Mouse (Mus musculus): ENCODE results near the gene Taf12. TPM values are rescaled to one million over a fixed set of nuclear protein-coding genes. Genes with fewer than 3 reads are reported as not detected.

The Taf12 gene
- polyA plus RNA-seq, 1 experiment from 2014 or later, result 27.8 TPM

DNA sequence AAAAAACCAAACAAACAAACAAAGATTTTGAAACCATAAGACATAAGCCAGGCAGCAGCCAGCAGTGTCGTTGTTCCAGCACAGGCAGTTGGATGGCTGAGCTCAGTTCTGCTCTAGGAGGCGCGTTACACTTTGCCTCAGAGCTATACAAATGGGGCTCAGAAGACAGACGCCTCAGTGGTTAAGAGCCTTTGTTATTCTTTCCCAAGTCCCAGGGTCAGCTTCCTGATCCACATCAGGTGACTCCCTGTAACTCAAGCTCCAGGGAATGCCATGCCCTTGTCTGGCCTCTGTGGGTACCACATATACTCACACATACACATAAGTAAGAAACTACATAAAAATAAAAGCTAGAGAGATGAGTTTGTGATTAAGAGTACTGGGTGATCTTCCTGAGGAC is 16.9 kb downstream of the Taf12 start:
- no peak overlapping the region for H3K9ac ChIP-seq (replicated peaks)
- no peak for TF ChIP-seq EP300 (IDR thresholded peaks at IDR 0.05; ENCODE audit: low read depth)
- TF ChIP-seq CTCF (IDR thresholded peaks at IDR 0.05; ENCODE audit: low read depth), result no peak
- no peak overlapping the region for H3K4me3 ChIP-seq (ENCODE audit: low read depth, low read length)
- ATAC-seq (no peak), DNase-seq (no peak)
- no peaks in the 10 kb centered on the region for H3K4me1 ChIP-seq (ENCODE audit: insufficient read depth)
- peaks cover 22% of the 10 kb centered on the region for H3K36me3 ChIP-seq (replicated peaks; ENCODE audit: insufficient read depth, low read length)
- no peaks in the 10 kb centered on the region for H3K27me3 ChIP-seq (ENCODE audit: insufficient read depth, low read length)
- H3K9me3 ChIP-seq (ENCODE audit: low read length), result peaks cover 4% of the 10 kb centered on the region; the same call in 1 of the 2 replicates
- WGBS (ENCODE audit: insufficient replicate concordance), result 93% methylated on average over 4 of the region's 4 CpGs
- no peak overlapping the region for H3K4me2 ChIP-seq (ENCODE audit: low read depth, low read length)
- no peak overlapping the region for H3K27ac ChIP-seq (ENCODE audit: low read depth)

DNA sequence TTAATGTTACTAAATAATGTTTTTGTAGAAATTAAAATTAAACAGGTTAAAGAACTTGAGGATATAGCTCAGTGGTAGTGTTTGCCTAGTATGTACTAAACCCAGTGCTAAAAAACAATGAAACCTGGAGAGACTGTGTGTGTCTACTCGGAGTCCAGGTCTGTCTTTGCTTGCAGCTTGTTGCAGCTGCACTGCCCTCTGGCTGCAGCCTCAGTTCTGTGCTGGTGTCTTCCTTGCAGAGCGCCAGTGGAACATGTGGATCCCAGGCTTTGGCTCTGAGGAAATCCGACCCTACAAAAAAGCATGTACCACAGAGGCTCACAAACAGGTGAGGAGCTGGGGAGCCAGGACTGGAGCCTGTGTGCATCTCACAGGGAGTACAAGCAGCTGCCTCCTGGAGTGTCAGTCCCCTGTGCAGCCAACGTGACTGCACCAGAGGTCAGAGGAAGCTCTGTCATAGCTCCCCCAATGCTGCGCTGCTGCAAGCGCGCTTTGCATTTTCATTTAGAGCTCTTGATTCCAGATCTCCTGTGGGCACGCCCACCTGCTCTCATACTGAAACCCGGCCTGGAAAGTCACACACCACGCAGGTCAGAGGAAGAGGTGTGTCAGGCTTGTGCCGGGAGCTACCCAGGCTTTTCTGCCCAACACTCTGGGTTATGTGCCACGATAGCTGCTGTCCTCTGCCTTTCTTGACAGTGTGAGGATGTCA is 17.6 kb downstream of the Taf12 start:
- ATAC-seq, result no peak
- WGBS (ENCODE audit: insufficient replicate concordance), result 88% methylated on average over 12 of the region's 12 CpGs
- no peaks in the 10 kb centered on the region for H3K4me1 ChIP-seq (ENCODE audit: insufficient read depth)
- H3K4me2 ChIP-seq (ENCODE audit: low read depth, low read length), result no peak overlapping the region
- no peaks in the 10 kb centered on the region for H3K27me3 ChIP-seq (ENCODE audit: insufficient read depth, low read length)
- no peak overlapping the region for H3K4me3 ChIP-seq (ENCODE audit: low read depth, low read length)
- TF ChIP-seq EP300 (IDR thresholded peaks at IDR 0.05; ENCODE audit: low read depth), result no peak
- TF ChIP-seq CTCF (IDR thresholded peaks at IDR 0.05; ENCODE audit: low read depth), result peak; percentile 43
- peaks cover 22% of the 10 kb centered on the region for H3K36me3 ChIP-seq (replicated peaks; ENCODE audit: insufficient read depth, low read length)
- no peak overlapping the region for H3K27ac ChIP-seq (ENCODE audit: low read depth)
- no peak overlapping the region for H3K9ac ChIP-seq (replicated peaks)
- H3K9me3 ChIP-seq (ENCODE audit: low read length), result peaks cover 4% of the 10 kb centered on the region; the same call in 1 of the 2 replicates
- no peak for DNase-seq

DNA sequence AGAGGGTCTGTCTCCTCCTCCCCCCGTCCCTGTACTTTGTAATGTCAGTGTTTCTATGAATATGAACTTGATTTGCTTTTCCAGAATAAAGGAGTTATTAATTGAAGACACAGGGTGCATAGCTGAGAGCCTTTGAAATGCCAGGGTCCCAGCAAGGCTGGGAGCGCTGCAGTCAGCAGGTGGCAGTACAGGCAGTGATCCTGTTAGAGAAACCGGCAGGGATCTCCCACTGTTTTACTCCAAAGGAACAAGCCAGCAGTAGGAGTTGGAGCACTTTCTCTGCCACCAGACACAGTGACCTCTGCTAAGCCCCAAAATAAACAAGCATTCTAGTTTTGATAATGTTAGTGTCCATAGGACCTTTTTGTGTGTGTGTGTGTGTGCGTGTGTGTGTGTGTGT is 18.8 kb downstream of the Taf12 start:
- Histone ChIP-seq H3K4me3 (ENCODE audit: low read depth, low read length) (no peak overlapping the region), H3K4me1 (ENCODE audit: insufficient read depth) (no peaks in the 10 kb centered on the region), H3K36me3 (replicated peaks; ENCODE audit: insufficient read depth, low read length) (peaks cover 22% of the 10 kb centered on the region), H3K9me3 (ENCODE audit: low read length) (peaks cover 4% of the 10 kb centered on the region; the same call in 1 of the 2 replicates), H3K27me3 (ENCODE audit: insufficient read depth, low read length) (no peaks in the 10 kb centered on the region), H3K9ac (replicated peaks) (no peak overlapping the region), H3K27ac (ENCODE audit: low read depth) (no peak overlapping the region), H3K4me2 (ENCODE audit: low read depth, low read length) (no peak overlapping the region)
- no peak for DNase-seq
- 59% methylated on average over 4 of the region's 4 CpGs for WGBS (ENCODE audit: insufficient replicate concordance)
- TF ChIP-seq CTCF (IDR thresholded peaks at IDR 0.05; ENCODE audit: low read depth), result peak; percentile 59
- no peak for TF ChIP-seq EP300 (IDR thresholded peaks at IDR 0.05; ENCODE audit: low read depth)
- no peak for ATAC-seq

DNA sequence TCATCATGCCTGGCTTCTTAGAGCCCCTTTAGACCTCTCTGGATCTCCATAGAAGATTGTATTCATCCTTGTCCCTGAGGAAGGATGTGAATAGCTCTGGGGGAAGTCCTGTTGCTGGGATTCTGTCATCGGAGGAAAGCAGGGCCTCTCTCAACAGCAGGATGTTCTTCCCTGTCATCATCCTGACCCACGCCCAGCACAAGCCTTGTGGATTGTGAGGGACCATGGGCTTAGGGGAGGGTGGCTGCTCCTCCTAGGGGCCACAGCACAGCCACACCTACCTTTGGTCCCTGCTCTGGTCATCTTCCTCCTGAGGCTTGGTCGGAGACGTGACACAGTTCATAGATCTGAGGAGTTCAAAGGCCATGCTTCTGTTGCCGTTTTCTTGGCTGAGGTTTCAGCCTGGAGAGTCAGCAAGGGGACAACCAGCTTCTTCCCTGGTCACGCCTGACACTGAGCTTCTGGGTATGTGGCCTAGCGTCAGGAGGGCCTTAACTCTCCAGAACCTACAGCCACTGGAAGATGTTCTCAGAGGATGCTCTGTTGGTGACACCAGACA is 19.6 kb downstream of the Taf12 start:
- Histone ChIP-seq H3K27me3 (ENCODE audit: insufficient read depth, low read length) (no peaks in the 10 kb centered on the region), H3K4me1 (ENCODE audit: insufficient read depth) (no peaks in the 10 kb centered on the region), H3K4me3 (ENCODE audit: low read depth, low read length) (no peak overlapping the region), H3K4me2 (ENCODE audit: low read depth, low read length) (no peak overlapping the region), H3K9me3 (ENCODE audit: low read length) (peaks cover 4% of the 10 kb centered on the region; the same call in 1 of the 2 replicates), H3K9ac (replicated peaks) (no peak overlapping the region; the same call in 1 of the 2 replicates), H3K27ac (ENCODE audit: low read depth) (no peak overlapping the region), H3K36me3 (replicated peaks; ENCODE audit: insufficient read depth, low read length) (peaks cover 22% of the 10 kb centered on the region)
- TF ChIP-seq CTCF (IDR thresholded peaks at IDR 0.05; ENCODE audit: low read depth) (no peak), EP300 (IDR thresholded peaks at IDR 0.05; ENCODE audit: low read depth) (no peak)
- WGBS (ENCODE audit: insufficient replicate concordance), result 77% methylated on average over 7 of the region's 7 CpGs
- no peak for DNase-seq
- ATAC-seq, result no peak

DNA sequence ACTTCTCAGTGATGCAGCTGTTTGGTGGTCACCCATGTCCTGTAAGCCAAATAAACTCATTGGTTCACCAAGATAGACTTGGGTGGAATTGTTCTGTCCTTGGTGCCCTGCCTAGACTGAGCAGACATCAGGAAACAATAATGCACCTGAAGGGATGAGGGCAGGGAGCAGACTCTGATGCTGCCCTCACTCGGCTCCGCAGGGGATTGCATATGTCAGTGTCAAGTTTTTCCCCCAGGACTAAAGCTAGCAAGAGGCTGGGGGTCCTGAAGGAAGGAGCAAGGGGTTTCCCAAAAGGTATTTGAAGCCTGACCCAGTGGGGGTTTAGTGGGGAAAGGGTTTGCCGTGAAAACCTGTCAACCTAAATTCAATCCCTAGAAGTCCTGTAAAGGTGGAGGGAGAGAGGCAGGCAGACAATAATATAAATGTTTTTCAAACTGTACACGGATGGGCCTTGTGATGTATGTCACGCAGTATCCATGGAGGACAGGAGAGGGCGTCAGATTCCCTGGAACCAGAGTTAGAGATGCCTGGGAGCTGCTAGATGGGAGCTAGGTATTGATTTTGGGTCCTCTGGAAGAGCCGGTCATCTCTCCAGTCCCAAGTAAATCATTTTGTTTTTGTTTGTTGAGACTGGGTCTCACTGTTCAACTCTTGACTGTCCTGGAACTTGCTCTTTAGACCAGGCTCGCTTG is 21.7 kb downstream of the Taf12 start:
- Histone ChIP-seq H3K9ac (replicated peaks) (no peak overlapping the region), H3K27ac (ENCODE audit: low read depth) (no peak overlapping the region), H3K36me3 (replicated peaks; ENCODE audit: insufficient read depth, low read length) (peaks cover 17% of the 10 kb centered on the region), H3K9me3 (ENCODE audit: low read length) (peaks cover 4% of the 10 kb centered on the region; the same call in 1 of the 2 replicates), H3K4me1 (ENCODE audit: insufficient read depth) (no peaks in the 10 kb centered on the region), H3K4me3 (ENCODE audit: low read depth, low read length) (no peak overlapping the region), H3K4me2 (ENCODE audit: low read depth, low read length) (no peak overlapping the region), H3K27me3 (ENCODE audit: insufficient read depth, low read length) (no peaks in the 10 kb centered on the region)
- 48% methylated on average over 8 of the region's 8 CpGs for WGBS (ENCODE audit: insufficient replicate concordance)
- TF ChIP-seq EP300 (IDR thresholded peaks at IDR 0.05; ENCODE audit: low read depth) (no peak), CTCF (IDR thresholded peaks at IDR 0.05; ENCODE audit: low read depth) (peak; percentile 54)
- ATAC-seq (0 out of 2 replicates have a peak, but pooled peaks have one; percentile 27), DNase-seq (peak; percentile 43)

DNA sequence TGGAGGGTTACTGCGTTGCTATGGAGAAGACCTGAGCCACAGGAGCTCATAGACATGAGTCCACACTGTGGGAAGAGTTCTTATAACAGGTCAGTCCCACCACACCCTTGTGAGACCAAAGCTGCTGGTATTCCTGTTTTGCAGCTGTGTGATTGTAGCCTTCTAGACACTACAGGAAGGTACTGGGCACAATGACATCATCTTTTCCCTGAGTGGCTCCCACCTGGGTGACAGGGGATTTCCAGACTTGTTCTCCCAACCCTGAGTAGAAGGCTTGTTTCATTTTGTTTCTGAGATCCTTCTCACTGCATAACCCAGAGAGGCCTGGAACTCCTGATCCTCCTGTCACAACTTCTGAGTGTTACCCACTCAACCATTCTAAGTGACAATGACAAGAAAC is 25.7 kb downstream of the Taf12 start:
- Histone ChIP-seq H3K27ac (ENCODE audit: low read depth) (no peak overlapping the region), H3K36me3 (replicated peaks; ENCODE audit: insufficient read depth, low read length) (no peaks in the 10 kb centered on the region), H3K4me1 (ENCODE audit: insufficient read depth) (peaks cover 4% of the 10 kb centered on the region; the same call in 1 of the 2 replicates), H3K9ac (replicated peaks) (no peak overlapping the region), H3K4me3 (ENCODE audit: low read depth, low read length) (no peak overlapping the region), H3K4me2 (ENCODE audit: low read depth, low read length) (no peak overlapping the region), H3K9me3 (ENCODE audit: low read length) (no peaks in the 10 kb centered on the region), H3K27me3 (ENCODE audit: insufficient read depth, low read length) (no peaks in the 10 kb centered on the region)
- DNase-seq, result no peak
- 95% methylated on average over 1 of the region's 1 CpGs for WGBS (ENCODE audit: insufficient replicate concordance)
- ATAC-seq, result no peak
- TF ChIP-seq CTCF (IDR thresholded peaks at IDR 0.05; ENCODE audit: low read depth), result no peak
- TF ChIP-seq EP300 (IDR thresholded peaks at IDR 0.05; ENCODE audit: low read depth), result no peak

All from liver, postnatal 0 days (tissue).